Mouse (Mus musculus) bone marrow, adult 2 months (tissue): ENCODE data around the gene Blvrb.

Experiments used
- CTCF ChIP-seq: fragments of 200-500 bp; IDR thresholded peaks from 2 replicates; pipeline ENCODE4 v1.5.1; 2011; ENCODE audit warnings: low read length, control low read depth; ENCODE audit not compliant: control insufficient read depth, insufficient read depth
- POLR2A ChIP-seq: fragments of 200-500 bp; IDR thresholded peaks from 2 replicates; pipeline ENCODE4 v1.6.1; 2011; ENCODE audit warnings: low read depth, mild to moderate bottlenecking, control low read depth, low read length, borderline replicate concordance; ENCODE audit not compliant: control insufficient read depth

DNA sequence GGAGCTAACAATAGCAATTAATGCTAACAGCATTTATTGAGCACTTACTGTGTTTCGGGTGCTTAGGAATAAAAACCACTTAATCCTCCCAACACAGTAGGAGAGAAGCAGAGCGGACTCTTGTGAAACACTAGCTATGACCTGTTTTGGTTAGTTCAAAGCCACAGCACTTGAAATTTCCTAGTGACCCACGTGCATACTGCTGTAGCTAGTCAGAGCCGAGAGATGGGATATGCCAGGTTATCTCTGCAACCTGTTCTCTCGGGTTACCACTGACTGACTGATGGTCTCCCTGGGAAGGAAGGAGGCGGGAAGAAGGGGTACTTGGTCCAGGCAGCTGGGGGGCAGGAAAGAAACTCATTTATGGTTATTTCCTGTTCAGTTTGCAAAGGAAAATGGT lies 12.7 kb downstream of the Blvrb start:
- TF ChIP-seq POLR2A (no peak), CTCF (no peak)
